Mouse (Mus musculus) ES-Bruce4 (cell line): ENCODE results near the gene B3galt2.

Experiments
- CTCF ChIP-seq: IDR thresholded peaks from one replicate; pipeline ENCODE4 v1.8.1; 2011; ENCODE audit warnings: low read depth, low read length
- POLR2A ChIP-seq: IDR thresholded peaks from one replicate; pipeline ENCODE4 v1.8.1; 2011; ENCODE audit warnings: low read length; ENCODE audit not compliant: insufficient read depth

DNA sequence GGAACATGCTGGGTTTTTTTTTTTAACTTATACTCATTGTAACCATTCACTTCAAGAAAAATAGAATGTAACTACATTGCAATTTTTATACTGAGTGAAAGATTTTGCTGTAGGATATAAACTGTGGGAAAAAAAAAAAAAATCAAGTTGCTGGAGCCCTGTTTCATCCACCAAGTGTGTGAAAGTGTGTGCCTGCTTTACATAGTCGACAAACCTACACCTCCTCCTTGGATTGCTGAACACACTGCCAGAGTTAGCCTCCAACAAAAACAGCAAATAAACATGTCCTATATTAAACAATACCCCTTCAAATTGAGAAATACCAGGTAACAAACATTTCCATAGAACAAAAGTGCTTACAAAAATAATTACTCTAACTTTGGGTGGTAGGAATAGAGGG is 8.1 kb upstream of the B3galt2 start:
- TF ChIP-seq CTCF = no peak
- TF ChIP-seq POLR2A = no peak
